Mouse (Mus musculus) lung, embryonic 14.5 days (tissue): ENCODE results near the gene Hoxa3. TPM values are rescaled to one million over a fixed set of nuclear protein-coding genes. Genes with fewer than 3 reads are reported as not detected.

Experiments used
- ATAC-seq: fragments of 200-750 bp; cut with Nextera tagmentation; 2 replicates; pipeline ENCODE4 v1.8.0; 2017; ENCODE audit warnings: mild to moderate bottlenecking, moderate TSS enrichment, moderate library complexity; ENCODE audit not compliant: insufficient read depth
- DNase-seq: peaks from one replicate; pipeline ENCODE4 v3.0.0-alpha.2; 2015
- H3K27ac ChIP-seq: fragments of 300-500 bp; sonication (generic); 2 replicates; pipeline ENCODE4 v1.5.1; 2014; ENCODE audit warnings: low read depth, mild to moderate bottlenecking, moderate library complexity
- H3K27me3 ChIP-seq: fragments of 300-500 bp; sonication (generic); 2 replicates; pipeline ENCODE4 v1.6.1; 2014; ENCODE audit warnings: low read length, control low read depth; ENCODE audit not compliant: insufficient read depth
- H3K36me3 ChIP-seq: fragments of 300-500 bp; sonication (generic); 2 replicates; pipeline ENCODE4 v1.6.1; 2014; ENCODE audit warnings: control low read depth; ENCODE audit not compliant: insufficient read depth
- H3K4me1 ChIP-seq: fragments of 300-500 bp; sonication (generic); 2 replicates; pipeline ENCODE4 v1.6.1; 2014; ENCODE audit warnings: antibody characterized with exemption, control low read depth; ENCODE audit not compliant: insufficient read depth
- H3K4me2 ChIP-seq: fragments of 300-500 bp; sonication (generic); 2 replicates; pipeline ENCODE4 v1.6.1; 2014; ENCODE audit warnings: mild to moderate bottlenecking
- H3K4me3 ChIP-seq: fragments of 300-500 bp; sonication (generic); 2 replicates; pipeline ENCODE4 v1.5.1; 2014; ENCODE audit warnings: low read depth, low read length
- H3K9ac ChIP-seq: fragments of 300-500 bp; sonication (generic); 2 replicates; pipeline ENCODE4 v1.6.1; 2014
- H3K9me3 ChIP-seq: fragments of 300-500 bp; sonication (generic); 2 replicates; pipeline ENCODE4 v1.6.1; 2016; ENCODE audit warnings: low read depth, low read length, control low read depth
- CTCF ChIP-seq: IDR thresholded peaks from 2 replicates; pipeline ENCODE4 v1.5.1; 2016; ENCODE audit warnings: antibody characterized with exemption, low read depth
- WGBS: fragments of 180-500 bp; shearing (Covaris S2); extraction: QIAGEN DNeasy Blood & Tissue Kit; methylation state at CpG from one replicate; pipeline ENCODE4 v1.1.7; 2014; 5-methylcytosine and 5-hydroxymethylcytosine counted together
- polyA plus RNA-seq: library from polyadenylated mRNA; unstranded; fragments of >200 nt; fragmentation: Nextera tagmentation; extraction: Ambion mirVana; gene quantifications from 2 replicates; pipeline ENCODE4 v1.2.1, GENCODE M21; 2014

Gene Hoxa3
- polyA plus RNA-seq, 1 experiment from 2014 or later: 11.3 TPM

- TF ChIP-seq CTCF: no peak
- ATAC-seq (no peak), DNase-seq (no peak)
- no peak overlapping the region for H3K9ac ChIP-seq
- WGBS: 2% methylated on average over 30 of the region's 30 CpGs
- peak overlapping the region; percentile 45 for H3K4me2 ChIP-seq
- no peak overlapping the region for H3K27ac ChIP-seq
- H3K4me3 ChIP-seq: peak overlapping the region; percentile 19
- no peaks in the 10 kb centered on the region for H3K36me3 ChIP-seq
- H3K9me3 ChIP-seq: no peaks in the 10 kb centered on the region
- peaks cover 99% of the 10 kb centered on the region for H3K27me3 ChIP-seq
- no peaks in the 10 kb centered on the region for H3K4me1 ChIP-seq
Measured at GRCm38 (mm10) chr6:52239625-52240388, 26.7 kb upstream of the Hoxa3 start.

- no peaks in the 10 kb centered on the region for H3K9me3 ChIP-seq
- peaks cover 99% of the 10 kb centered on the region for H3K27me3 ChIP-seq
- no peaks in the 10 kb centered on the region for H3K4me1 ChIP-seq
- H3K4me3 ChIP-seq: no peak overlapping the region
- DNase-seq (no peak), ATAC-seq (no peak)
- no peak overlapping the region for H3K9ac ChIP-seq
- no peak overlapping the region for H3K4me2 ChIP-seq
- WGBS: 1% methylated on average over 7 of the region's 7 CpGs
- no peaks in the 10 kb centered on the region for H3K36me3 ChIP-seq
- TF ChIP-seq CTCF: no peak
- H3K27ac ChIP-seq: no peak overlapping the region
Measured at GRCm38 (mm10) chr6:52238976-52239375, 25.8 kb upstream of the Hoxa3 start.

- DNase-seq (no peak), ATAC-seq (no peak)
- Histone ChIP-seq H3K27ac (no peak overlapping the region), H3K36me3 (no peaks in the 10 kb centered on the region), H3K4me2 (no peak overlapping the region), H3K4me3 (no peak overlapping the region), H3K9ac (no peak overlapping the region), H3K4me1 (no peaks in the 10 kb centered on the region), H3K9me3 (no peaks in the 10 kb centered on the region), H3K27me3 (peaks cover 99% of the 10 kb centered on the region)
- TF ChIP-seq CTCF: no peak
- WGBS: 2% methylated on average over 7 of the region's 7 CpGs
Measured at GRCm38 (mm10) chr6:52238155-52238545, 25.0 kb upstream of the Hoxa3 start.

GRCm38 (mm10) chr6:52237346-52238154, 24.4 kb upstream of the Hoxa3 start:
- H3K36me3 ChIP-seq: no peaks in the 10 kb centered on the region
- no peaks in the 10 kb centered on the region for H3K9me3 ChIP-seq
- no peak for ATAC-seq
- H3K9ac ChIP-seq: no peak overlapping the region
- H3K27ac ChIP-seq: no peak overlapping the region
- H3K4me2 ChIP-seq: no peak overlapping the region
- H3K4me1 ChIP-seq: no peaks in the 10 kb centered on the region
- no peak overlapping the region for H3K4me3 ChIP-seq
- DNase-seq: no peak
- whole genome bisulfite sequencing: 12% methylated on average over 10 of the region's 10 CpGs
- peaks cover 99% of the 10 kb centered on the region for H3K27me3 ChIP-seq
- TF ChIP-seq CTCF: no peak

GRCm38 (mm10) chr6:52236806-52237205, 23.7 kb upstream of the Hoxa3 start:
- peaks cover 99% of the 10 kb centered on the region for H3K27me3 ChIP-seq
- no peak for ATAC-seq
- H3K27ac ChIP-seq: no peak overlapping the region
- no peak for DNase-seq
- no peak overlapping the region for H3K4me2 ChIP-seq
- H3K9ac ChIP-seq: no peak overlapping the region
- H3K9me3 ChIP-seq: no peaks in the 10 kb centered on the region
- 6% methylated on average over 3 of the region's 3 CpGs for WGBS
- H3K4me1 ChIP-seq: no peaks in the 10 kb centered on the region
- no peak for TF ChIP-seq CTCF
- H3K4me3 ChIP-seq: no peak overlapping the region
- H3K36me3 ChIP-seq: no peaks in the 10 kb centered on the region

GRCm38 (mm10) chr6:52235866-52236265, 22.7 kb upstream of the Hoxa3 start:
- Histone ChIP-seq H3K9me3 (no peaks in the 10 kb centered on the region), H3K4me2 (no peak overlapping the region), H3K27me3 (peaks cover 98% of the 10 kb centered on the region), H3K4me1 (no peaks in the 10 kb centered on the region), H3K36me3 (no peaks in the 10 kb centered on the region), H3K27ac (no peak overlapping the region), H3K9ac (no peak overlapping the region), H3K4me3 (no peak overlapping the region)
- 16% methylated on average over 6 of the region's 6 CpGs for WGBS
- DNase-seq (no peak), ATAC-seq (no peak)
- no peak for TF ChIP-seq CTCF

- no peak overlapping the region for H3K4me2 ChIP-seq
- ATAC-seq: no peak
- H3K9me3 ChIP-seq: no peaks in the 10 kb centered on the region
- no peaks in the 10 kb centered on the region for H3K36me3 ChIP-seq
- H3K27ac ChIP-seq: no peak overlapping the region
- WGBS: 31% methylated on average over 9 of the region's 9 CpGs
- H3K4me1 ChIP-seq: no peaks in the 10 kb centered on the region
- H3K27me3 ChIP-seq: peaks cover 98% of the 10 kb centered on the region
- TF ChIP-seq CTCF: no peak
- no peak for DNase-seq
- H3K4me3 ChIP-seq: no peak overlapping the region
- H3K9ac ChIP-seq: no peak overlapping the region
Measured at GRCm38 (mm10) chr6:52235267-52235666, 22.1 kb upstream of the Hoxa3 start.
